Mouse (Mus musculus) hindbrain, embryonic 16.5 days (tissue): ENCODE measurements around the gene St3gal4. TPM values are rescaled to one million over a fixed set of nuclear protein-coding genes. Genes with fewer than 3 reads are reported as not detected.

Source experiments
- ATAC-seq: fragments of 200-750 bp; cut with Nextera tagmentation; 2 replicates; pipeline ENCODE4 v1.8.0; 2017; ENCODE audit warnings: moderate TSS enrichment, moderate library complexity
- H3K27ac ChIP-seq: fragments of 300-500 bp; sonication (generic); 2 replicates; pipeline ENCODE4 v1.5.1; 2014; ENCODE audit warnings: low read depth, mild to moderate bottlenecking, control low read depth, low read length, moderate library complexity
- H3K27me3 ChIP-seq: fragments of 300-500 bp; sonication (generic); replicated peaks from 2 replicates; pipeline ENCODE4 v1.6.1; 2014; ENCODE audit warnings: low read length; ENCODE audit not compliant: control insufficient read depth, insufficient read depth
- H3K36me3 ChIP-seq: fragments of 300-500 bp; sonication (generic); 2 replicates; pipeline ENCODE4 v1.6.1; 2014; ENCODE audit warnings: mild to moderate bottlenecking, low read length, moderate library complexity, mixed read lengths; ENCODE audit not compliant: control insufficient read depth, insufficient read depth
- H3K4me1 ChIP-seq: fragments of 300-500 bp; sonication (generic); 2 replicates; pipeline ENCODE4 v1.6.1; 2014; ENCODE audit warnings: low read depth, low read length; ENCODE audit not compliant: control insufficient read depth, insufficient read depth
- H3K4me2 ChIP-seq: fragments of 300-500 bp; sonication (generic); 2 replicates; pipeline ENCODE4 v1.6.1; 2014; ENCODE audit warnings: mild to moderate bottlenecking, low read length, control low read depth, moderate library complexity
- H3K4me3 ChIP-seq: fragments of 300-500 bp; sonication (generic); 2 replicates; pipeline ENCODE4 v1.5.1; 2014; ENCODE audit warnings: mild to moderate bottlenecking, low read length, control low read depth, moderate library complexity
- H3K9ac ChIP-seq: fragments of 300-500 bp; sonication (generic); 2 replicates; pipeline ENCODE4 v1.6.1; 2014; ENCODE audit warnings: low read depth, mild to moderate bottlenecking, control low read depth, low read length, moderate library complexity
- H3K9me3 ChIP-seq: fragments of 300-500 bp; sonication (generic); 2 replicates; pipeline ENCODE4 v1.6.1; 2014; ENCODE audit warnings: mild to moderate bottlenecking, low read length, moderate library complexity; ENCODE audit not compliant: control insufficient read depth
- WGBS: fragments of 180-500 bp; shearing (Covaris S2); extraction: QIAGEN DNeasy Blood & Tissue Kit; methylation state at CpG from one replicate; pipeline ENCODE4 v1.1.7; 2014; 5-methylcytosine and 5-hydroxymethylcytosine counted together
- polyA plus RNA-seq: library from polyadenylated mRNA; unstranded; fragments of >200 nt; fragmentation: Nextera tagmentation; extraction: Ambion mirVana; gene quantifications from 2 replicates; pipeline ENCODE4 v1.2.1, GENCODE M21; 2015

St3gal4 gene
- polyA plus RNA-seq, 1 experiment from 2014 or later: 16.1 TPM

GRCm38 (mm10) chr9:35111941-35112595 lies 7.0 kb downstream of the St3gal4 start:
- Histone ChIP-seq H3K9ac (0 out of 2 replicates have a peak overlapping the region, but pooled peaks have one; percentile 19), H3K9me3 (no peaks in the 10 kb centered on the region), H3K4me3 (no peak overlapping the region), H3K4me1 (peaks cover 10% of the 10 kb centered on the region), H3K27me3 (no peaks in the 10 kb centered on the region), H3K4me2 (peak overlapping the region; percentile 33), H3K36me3 (no peaks in the 10 kb centered on the region), H3K27ac (no peak overlapping the region)
- 24% methylated on average over 19 of the region's 19 CpGs for WGBS
- no peak for ATAC-seq

- no peak for ATAC-seq
- H3K4me1 ChIP-seq: peaks cover 10% of the 10 kb centered on the region
- no peak overlapping the region for H3K4me3 ChIP-seq
- WGBS: 78% methylated on average over 7 of the region's 7 CpGs
- H3K4me2 ChIP-seq: no peak overlapping the region; the same call in 1 of the 2 replicates
- H3K9ac ChIP-seq: no peak overlapping the region
- H3K27ac ChIP-seq: no peak overlapping the region
- H3K36me3 ChIP-seq: no peaks in the 10 kb centered on the region
- no peaks in the 10 kb centered on the region for H3K9me3 ChIP-seq
- H3K27me3 ChIP-seq: no peaks in the 10 kb centered on the region
These were observed 7.6 kb downstream of the St3gal4 start for GRCm38 (mm10) chr9:35111446-35111845.

GRCm38 (mm10) chr9:35110567-35110966 lies 8.5 kb downstream of the St3gal4 start:
- 89% methylated on average over 4 of the region's 4 CpGs for WGBS
- no peak overlapping the region for H3K4me3 ChIP-seq
- H3K27ac ChIP-seq: no peak overlapping the region
- H3K36me3 ChIP-seq: no peaks in the 10 kb centered on the region
- H3K4me2 ChIP-seq: no peak overlapping the region
- H3K27me3 ChIP-seq: no peaks in the 10 kb centered on the region
- H3K9me3 ChIP-seq: no peaks in the 10 kb centered on the region
- ATAC-seq: no peak
- peaks cover 6% of the 10 kb centered on the region for H3K4me1 ChIP-seq
- H3K9ac ChIP-seq: no peak overlapping the region

- no peaks in the 10 kb centered on the region for H3K9me3 ChIP-seq
- H3K27me3 ChIP-seq: no peaks in the 10 kb centered on the region
- no peak overlapping the region for H3K4me2 ChIP-seq
- H3K27ac ChIP-seq: no peak overlapping the region
- H3K36me3 ChIP-seq: no peaks in the 10 kb centered on the region
- no peak for ATAC-seq
- peaks cover 6% of the 10 kb centered on the region for H3K4me1 ChIP-seq
- H3K9ac ChIP-seq: no peak overlapping the region
- 88% methylated on average over 5 of the region's 5 CpGs for WGBS
- H3K4me3 ChIP-seq: no peak overlapping the region
These were observed 9.0 kb downstream of the St3gal4 start for GRCm38 (mm10) chr9:35110051-35110450.

GRCm38 (mm10) chr9:35108916-35109315 lies 10.2 kb downstream of the St3gal4 start:
- H3K27ac ChIP-seq: peak overlapping the region; percentile 48; the same call in 1 of the 2 replicates
- WGBS: 48% methylated on average over 5 of the region's 5 CpGs

GRCm38 (mm10) chr9:35108066-35108465 lies 11.0 kb downstream of the St3gal4 start:
- no peak for ATAC-seq
- WGBS: 87% methylated on average over 3 of the region's 3 CpGs
- Histone ChIP-seq H3K27me3 (no peaks in the 10 kb centered on the region), H3K36me3 (no peaks in the 10 kb centered on the region), H3K4me2 (no peak overlapping the region), H3K9me3 (no peaks in the 10 kb centered on the region), H3K27ac (no peak overlapping the region), H3K4me3 (no peak overlapping the region), H3K9ac (no peak overlapping the region), H3K4me1 (peaks cover 6% of the 10 kb centered on the region)

More at GRCm38 (mm10) chr9:35108916-35109315, 10.2 kb downstream of the St3gal4 start:
- Histone ChIP-seq H3K4me1 (peaks cover 6% of the 10 kb centered on the region), H3K9ac (no peak overlapping the region), H3K9me3 (no peaks in the 10 kb centered on the region), H3K4me3 (no peak overlapping the region), H3K4me2 (no peak overlapping the region), H3K36me3 (no peaks in the 10 kb centered on the region), H3K27me3 (no peaks in the 10 kb centered on the region)
- ATAC-seq: peak; percentile 92

GRCm38 (mm10) chr9:35107396-35107795 lies 11.7 kb downstream of the St3gal4 start:
- Histone ChIP-seq H3K4me2 (no peak overlapping the region), H3K27ac (no peak overlapping the region), H3K4me3 (no peak overlapping the region), H3K27me3 (no peaks in the 10 kb centered on the region), H3K4me1 (peaks cover 6% of the 10 kb centered on the region), H3K9me3 (no peaks in the 10 kb centered on the region), H3K9ac (no peak overlapping the region), H3K36me3 (no peaks in the 10 kb centered on the region)
- WGBS: 96% methylated on average over 5 of the region's 5 CpGs
- no peak for ATAC-seq

GRCm38 (mm10) chr9:35105884-35106880 lies 12.9 kb downstream of the St3gal4 start:
- Histone ChIP-seq H3K4me3 (no peak overlapping the region), H3K9ac (no peak overlapping the region), H3K27ac (no peak overlapping the region), H3K36me3 (no peaks in the 10 kb centered on the region), H3K4me2 (no peak overlapping the region), H3K27me3 (no peaks in the 10 kb centered on the region), H3K9me3 (no peaks in the 10 kb centered on the region), H3K4me1 (no peaks in the 10 kb centered on the region; the same call in 1 of the 2 replicates)
- 70% methylated on average over 15 of the region's 15 CpGs for WGBS
- ATAC-seq: no peak

GRCm38 (mm10) chr9:35105438-35105837 lies 13.6 kb downstream of the St3gal4 start:
- no peaks in the 10 kb centered on the region for H3K36me3 ChIP-seq
- ATAC-seq: no peak
- H3K27me3 ChIP-seq: no peaks in the 10 kb centered on the region
- H3K4me2 ChIP-seq: no peak overlapping the region
- H3K27ac ChIP-seq: no peak overlapping the region
- 83% methylated on average over 2 of the region's 2 CpGs for WGBS
- no peaks in the 10 kb centered on the region for H3K9me3 ChIP-seq
- H3K4me3 ChIP-seq: no peak overlapping the region
- no peaks in the 10 kb centered on the region; the same call in 1 of the 2 replicates for H3K4me1 ChIP-seq
- no peak overlapping the region for H3K9ac ChIP-seq
